Mouse (Mus musculus): ENCODE data around the gene Apbb2.

DNA sequence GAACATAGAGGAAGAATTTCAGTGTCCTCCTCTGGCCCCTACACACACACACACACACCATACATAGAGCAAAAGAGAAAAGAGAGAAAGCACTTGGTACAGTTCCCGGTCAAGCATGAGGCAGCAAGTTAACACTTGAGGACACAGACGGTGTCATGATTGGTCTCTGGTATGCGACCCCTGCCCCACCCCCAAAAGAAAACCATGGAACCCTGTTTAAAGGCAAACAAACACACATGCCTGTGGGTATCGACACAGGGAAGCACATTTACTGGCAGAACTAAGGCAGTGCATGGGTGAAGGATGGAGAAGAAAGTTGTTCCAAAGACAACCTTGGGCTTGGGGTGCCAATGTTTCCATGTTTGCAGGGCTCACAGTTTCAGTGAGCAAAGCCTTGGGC, 123.9 kb downstream of the Apbb2 start:
- TF ChIP-seq CTCF (IDR thresholded peaks at IDR 0.05; ENCODE audit: low read depth), result no peak
- no peak for TF ChIP-seq EP300 (IDR thresholded peaks at IDR 0.05; ENCODE audit: low read depth)

Data from heart, postnatal 0 days (tissue).